Mouse (Mus musculus) kidney, adult 2 months (tissue): Measurements from ENCODE around the gene Pdlim4.

Experiments
- CTCF ChIP-seq: fragments of 200-500 bp; conservative IDR thresholded peaks from 2 replicates; pipeline ENCODE4 v1.5.1; 2011; ENCODE audit warnings: low read depth, mild to moderate bottlenecking, control low read depth, low read length, moderate library complexity, mixed read lengths; ENCODE audit not compliant: insufficient read depth, insufficient read length
- POLR2A ChIP-seq: fragments of 200-500 bp; IDR thresholded peaks from one replicate; pipeline ENCODE4 v1.6.1; 2011; ENCODE audit warnings: low read depth, low read length, control low read depth

DNA sequence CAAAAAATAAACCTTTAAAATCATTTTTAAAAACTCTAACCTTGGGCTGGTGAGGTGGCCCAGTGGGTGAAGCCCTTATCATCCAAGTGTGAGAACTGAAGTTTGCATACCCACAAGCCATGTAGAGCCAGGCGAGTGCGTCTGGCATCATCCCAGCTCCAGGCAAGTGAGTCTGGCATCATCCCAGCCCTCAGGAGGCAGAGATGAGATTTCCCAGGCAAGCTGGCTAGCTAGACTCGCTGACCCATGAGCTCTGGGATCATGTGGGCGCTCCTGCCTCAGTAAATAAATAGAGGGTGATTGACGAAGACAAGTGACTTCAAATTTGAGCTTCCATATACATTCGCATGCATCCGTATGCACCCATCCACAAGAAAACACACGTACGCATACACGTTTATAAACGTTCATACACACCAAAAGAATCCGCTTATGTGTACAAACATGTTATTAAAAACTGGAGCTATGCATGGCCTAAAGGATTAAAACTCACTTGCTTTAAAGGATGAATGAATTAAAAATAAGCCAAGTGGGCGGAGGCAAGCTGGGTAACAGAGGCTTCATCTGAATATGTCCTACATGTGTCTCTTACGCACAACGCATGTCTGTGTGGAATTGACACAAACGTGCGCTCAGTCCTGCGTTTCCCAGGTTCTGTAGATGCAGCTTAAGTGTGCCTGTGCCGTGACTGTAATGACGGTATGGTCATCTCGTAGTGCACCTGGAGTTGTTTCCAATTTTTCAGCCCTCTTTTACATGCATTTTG lies 43.3 kb upstream of the Pdlim4 start:
- no peak for TF ChIP-seq CTCF
- TF ChIP-seq POLR2A = no peak
